Mouse (Mus musculus): ENCODE results near the gene Becn1. TPM values are rescaled to one million over a fixed set of nuclear protein-coding genes. Genes with fewer than 3 reads are reported as not detected.
A peak's percentile ranks its signal among the peaks of the same experiment; 100 is the strongest.

Gene Becn1
- polyA plus RNA-seq, 1 experiment from 2014 or later = 175 TPM

DNA sequence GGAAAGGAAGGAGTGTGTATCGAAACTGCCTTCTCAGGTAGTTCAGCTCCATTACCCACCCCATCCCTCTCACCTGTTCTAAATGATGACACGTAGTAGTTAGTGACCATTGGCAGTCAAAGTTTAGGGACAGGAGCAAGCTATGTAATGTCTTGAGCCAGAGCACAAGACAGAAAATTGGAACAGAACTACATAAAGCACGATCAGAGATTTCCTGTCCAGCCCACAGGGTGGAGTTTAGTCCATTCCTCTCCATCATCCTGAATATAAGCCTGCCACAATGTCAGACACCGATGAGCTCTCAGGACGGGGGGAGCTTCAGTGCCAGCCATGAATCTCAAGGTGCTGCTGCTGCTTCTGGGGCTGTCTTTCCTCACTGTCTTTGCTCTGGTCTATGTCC is 22.7 kb upstream of the Becn1 start, which contains the start of gene Aoc2:
TSS of gene Aoc2 (plus strand) at position 301 of the 400 bp plus-strand sequence.
- ATAC-seq = no peak
- Histone ChIP-seq H3K9ac (ENCODE audit: low read depth, low read length) (no peak within 1 kb of the TSS), H3K4me1 (ENCODE audit: control insufficient read depth, insufficient read depth, low read depth, low read length) (no peaks in the 10 kb centered on the region), H3K27me3 (replicated peaks; ENCODE audit: control insufficient read depth, insufficient read depth, low read length) (no peaks in the 10 kb centered on the region), H3K36me3 (ENCODE audit: control insufficient read depth, insufficient read depth, low read length) (peaks cover 29% of the 10 kb centered on the region), H3K4me2 (ENCODE audit: low read length) (no peak within 1 kb of the TSS), H3K9me3 (ENCODE audit: control insufficient read depth, low read length) (no peaks in the 10 kb centered on the region), H3K27ac (ENCODE audit: low read depth, low read length) (no peak within 1 kb of the TSS), H3K4me3 (ENCODE audit: low read length) (no peak within 1 kb of the TSS)
- WGBS = 92% methylated on average over 5 of the region's 5 CpGs

GRCm38 (mm10) chr11:101323609-101324008 is 21.5 kb upstream of the Becn1 start:
- no peak overlapping the region for H3K4me3 ChIP-seq (ENCODE audit: low read length)
- H3K9ac ChIP-seq (ENCODE audit: low read depth, low read length) = no peak overlapping the region
- H3K4me1 ChIP-seq (ENCODE audit: control insufficient read depth, insufficient read depth, low read depth, low read length) = no peaks in the 10 kb centered on the region
- no peak overlapping the region for H3K27ac ChIP-seq (ENCODE audit: low read depth, low read length)
- no peaks in the 10 kb centered on the region for H3K9me3 ChIP-seq (ENCODE audit: control insufficient read depth, low read length)
- H3K4me2 ChIP-seq (ENCODE audit: low read length) = no peak overlapping the region
- H3K27me3 ChIP-seq (replicated peaks; ENCODE audit: control insufficient read depth, insufficient read depth, low read length) = no peaks in the 10 kb centered on the region
- H3K36me3 ChIP-seq (ENCODE audit: control insufficient read depth, insufficient read depth, low read length) = peaks cover 33% of the 10 kb centered on the region
- 15% methylated on average over 4 of the region's 4 CpGs for WGBS
- peak; percentile 79 for ATAC-seq

GRCm38 (mm10) chr11:101316501-101316917 is 14.4 kb upstream of the Becn1 start:
- Histone ChIP-seq H3K27ac (ENCODE audit: low read depth, low read length) (peak overlapping the region; percentile 83), H3K9ac (ENCODE audit: low read depth, low read length) (peak overlapping the region; percentile 73), H3K27me3 (replicated peaks; ENCODE audit: control insufficient read depth, insufficient read depth, low read length) (no peaks in the 10 kb centered on the region), H3K4me1 (ENCODE audit: control insufficient read depth, insufficient read depth, low read depth, low read length) (peaks cover 15% of the 10 kb centered on the region), H3K4me2 (ENCODE audit: low read length) (peak overlapping the region; percentile 98), H3K36me3 (ENCODE audit: control insufficient read depth, insufficient read depth, low read length) (peaks cover 15% of the 10 kb centered on the region), H3K4me3 (ENCODE audit: low read length) (peak overlapping the region; percentile 59), H3K9me3 (ENCODE audit: control insufficient read depth, low read length) (no peaks in the 10 kb centered on the region)
- ATAC-seq = peak; percentile 66
- WGBS = under 1% methylated on average over 17 of the region's 17 CpGs

DNA sequence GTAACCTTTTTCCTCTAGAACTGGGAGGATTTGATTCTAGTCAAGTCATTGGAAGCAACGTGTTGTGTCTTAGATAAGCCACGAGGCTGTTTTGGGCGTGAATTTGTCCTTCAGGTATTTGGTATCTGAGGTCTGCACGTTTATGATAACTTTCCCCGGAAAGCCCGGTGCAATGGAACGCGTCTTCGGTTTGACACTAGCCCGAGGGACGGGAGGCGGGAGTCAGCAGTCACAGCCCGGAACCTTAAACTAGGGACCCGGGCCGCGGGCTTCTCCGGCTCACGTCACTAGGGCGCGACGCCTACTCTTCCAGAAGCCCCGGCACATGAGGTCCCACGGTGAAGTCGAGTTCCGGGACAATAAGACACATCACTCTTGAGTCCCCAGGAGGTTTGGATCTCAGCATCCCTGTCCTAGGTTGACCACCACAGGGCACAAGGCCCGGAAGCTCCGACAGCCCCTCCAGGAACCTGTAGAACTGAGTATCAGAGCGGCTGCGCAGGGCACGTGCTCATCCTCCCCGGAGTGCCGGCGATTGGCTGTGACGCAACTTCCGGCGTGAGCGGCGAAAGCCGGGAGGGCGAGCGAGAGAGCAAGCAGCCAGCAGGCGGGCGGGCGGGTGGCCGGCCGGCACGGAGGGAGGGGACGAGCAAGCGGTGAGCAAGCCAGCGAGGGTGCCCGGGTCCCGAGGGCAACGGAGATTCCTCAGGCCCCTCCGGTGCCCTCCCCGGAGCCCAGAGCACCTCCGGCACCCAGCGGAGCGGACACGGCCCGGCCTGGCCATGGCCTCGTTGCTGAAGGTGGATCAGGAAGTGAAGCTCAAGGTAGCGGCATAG is 13.8 kb upstream of the Becn1 start, which contains the start of gene Psme3:
TSS of gene Psme3 (plus strand) at position 549 of the 836 bp plus-strand sequence.
- WGBS = under 1% methylated on average over 62 of the region's 62 CpGs
- Histone ChIP-seq H3K27ac (ENCODE audit: low read depth, low read length) (peak within 1 kb of the TSS; percentile 83), H3K4me2 (ENCODE audit: low read length) (peak within 1 kb of the TSS; percentile 98), H3K9ac (ENCODE audit: low read depth, low read length) (peak within 1 kb of the TSS; percentile 73), H3K4me1 (ENCODE audit: control insufficient read depth, insufficient read depth, low read depth, low read length) (peaks cover 15% of the 10 kb centered on the region), H3K27me3 (replicated peaks; ENCODE audit: control insufficient read depth, insufficient read depth, low read length) (no peaks in the 10 kb centered on the region), H3K4me3 (ENCODE audit: low read length) (peak within 1 kb of the TSS; percentile 59), H3K36me3 (ENCODE audit: control insufficient read depth, insufficient read depth, low read length) (peaks cover 9% of the 10 kb centered on the region; the same call in 1 of the 2 replicates), H3K9me3 (ENCODE audit: control insufficient read depth, low read length) (no peaks in the 10 kb centered on the region)
- peak; percentile 95 for ATAC-seq

GRCm38 (mm10) chr11:101315082-101315650 is 13.1 kb upstream of the Becn1 start:
- Histone ChIP-seq H3K36me3 (ENCODE audit: control insufficient read depth, insufficient read depth, low read length) (peaks cover 5% of the 10 kb centered on the region; the same call in 1 of the 2 replicates), H3K9ac (ENCODE audit: low read depth, low read length) (peak overlapping the region; percentile 73), H3K4me1 (ENCODE audit: control insufficient read depth, insufficient read depth, low read depth, low read length) (peaks cover 15% of the 10 kb centered on the region), H3K27ac (ENCODE audit: low read depth, low read length) (peak overlapping the region; percentile 83), H3K4me3 (ENCODE audit: low read length) (peak overlapping the region; percentile 59), H3K27me3 (replicated peaks; ENCODE audit: control insufficient read depth, insufficient read depth, low read length) (no peaks in the 10 kb centered on the region), H3K9me3 (ENCODE audit: control insufficient read depth, low read length) (no peaks in the 10 kb centered on the region), H3K4me2 (ENCODE audit: low read length) (peak overlapping the region; percentile 98)
- WGBS = 84% methylated on average over 8 of the region's 8 CpGs
- ATAC-seq = 0 out of 2 replicates have a peak, but pooled peaks have one; percentile 11

- H3K4me1 ChIP-seq (ENCODE audit: control insufficient read depth, insufficient read depth, low read depth, low read length) = peaks cover 15% of the 10 kb centered on the region
- no peak overlapping the region for H3K4me3 ChIP-seq (ENCODE audit: low read length)
- H3K27me3 ChIP-seq (replicated peaks; ENCODE audit: control insufficient read depth, insufficient read depth, low read length) = no peaks in the 10 kb centered on the region
- no peak overlapping the region for H3K9ac ChIP-seq (ENCODE audit: low read depth, low read length)
- no peak overlapping the region for H3K27ac ChIP-seq (ENCODE audit: low read depth, low read length)
- no peak overlapping the region for H3K4me2 ChIP-seq (ENCODE audit: low read length)
- H3K9me3 ChIP-seq (ENCODE audit: control insufficient read depth, low read length) = no peaks in the 10 kb centered on the region
- ATAC-seq = no peak
- WGBS = 90% methylated on average over 1 of the region's 1 CpGs
- peaks cover 2% of the 10 kb centered on the region; the same call in 1 of the 2 replicates for H3K36me3 ChIP-seq (ENCODE audit: control insufficient read depth, insufficient read depth, low read length)
These were observed 12.5 kb upstream of the Becn1 start for GRCm38 (mm10) chr11:101314567-101314966.

- H3K4me1 ChIP-seq (ENCODE audit: control insufficient read depth, insufficient read depth, low read depth, low read length) = peaks cover 8% of the 10 kb centered on the region
- H3K4me2 ChIP-seq (ENCODE audit: low read length) = no peak overlapping the region
- H3K4me3 ChIP-seq (ENCODE audit: low read length) = no peak overlapping the region
- 71% methylated on average over 3 of the region's 3 CpGs for WGBS
- no peak for ATAC-seq
- H3K9me3 ChIP-seq (ENCODE audit: control insufficient read depth, low read length) = no peaks in the 10 kb centered on the region
- H3K9ac ChIP-seq (ENCODE audit: low read depth, low read length) = no peak overlapping the region
- no peaks in the 10 kb centered on the region for H3K36me3 ChIP-seq (ENCODE audit: control insufficient read depth, insufficient read depth, low read length)
- no peak overlapping the region for H3K27ac ChIP-seq (ENCODE audit: low read depth, low read length)
- no peaks in the 10 kb centered on the region for H3K27me3 ChIP-seq (replicated peaks; ENCODE audit: control insufficient read depth, insufficient read depth, low read length)
These were observed 10.1 kb upstream of the Becn1 start for GRCm38 (mm10) chr11:101312150-101312549.

DNA sequence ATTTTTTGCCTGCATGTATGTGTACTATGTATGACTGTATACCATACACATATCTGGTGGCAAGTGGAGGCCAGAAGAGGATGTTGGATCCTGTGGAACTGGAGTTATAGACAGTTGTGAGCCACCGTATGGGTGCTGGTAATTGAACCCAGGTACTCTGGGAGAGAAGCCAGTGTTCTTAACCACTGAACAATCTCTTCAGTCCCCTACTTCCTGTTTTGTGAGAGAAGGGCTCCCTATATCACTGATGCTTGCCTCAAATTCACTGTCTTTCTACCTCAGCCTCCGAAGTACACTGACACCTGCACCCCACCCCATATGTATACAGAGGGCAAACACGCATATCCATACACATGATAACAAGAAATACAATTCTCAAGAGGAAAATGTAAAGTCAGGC is 9.0 kb upstream of the Becn1 start:
- Histone ChIP-seq H3K9me3 (ENCODE audit: control insufficient read depth, low read length) (no peaks in the 10 kb centered on the region), H3K27me3 (replicated peaks; ENCODE audit: control insufficient read depth, insufficient read depth, low read length) (no peaks in the 10 kb centered on the region; the same call in 1 of the 2 replicates), H3K9ac (ENCODE audit: low read depth, low read length) (no peak overlapping the region), H3K36me3 (ENCODE audit: control insufficient read depth, insufficient read depth, low read length) (no peaks in the 10 kb centered on the region), H3K4me3 (ENCODE audit: low read length) (no peak overlapping the region), H3K4me1 (ENCODE audit: control insufficient read depth, insufficient read depth, low read depth, low read length) (peaks cover 2% of the 10 kb centered on the region; the same call in 1 of the 2 replicates), H3K4me2 (ENCODE audit: low read length) (no peak overlapping the region), H3K27ac (ENCODE audit: low read depth, low read length) (no peak overlapping the region)
- no peak for ATAC-seq
- WGBS = 87% methylated on average over 3 of the region's 3 CpGs

DNA sequence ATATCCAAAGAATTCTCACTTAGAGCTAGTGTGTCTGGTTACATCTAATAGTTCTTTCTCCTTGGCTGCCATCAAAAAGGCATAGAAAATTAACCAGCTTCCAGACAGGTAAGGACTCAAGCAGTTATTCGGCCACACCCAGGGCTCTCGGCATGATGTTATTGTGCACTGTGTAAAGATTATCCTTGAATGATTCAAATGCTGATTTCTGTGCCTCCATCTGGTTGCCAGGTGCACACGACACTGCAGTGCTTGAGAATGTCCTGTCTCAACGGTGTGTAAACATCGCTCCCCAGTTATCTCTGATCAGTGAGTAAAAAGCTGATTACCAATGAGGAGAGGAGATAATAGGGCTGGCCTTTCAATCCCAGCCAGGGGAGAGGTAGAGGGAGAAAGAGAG is 5.7 kb upstream of the Becn1 start:
- H3K9ac ChIP-seq (ENCODE audit: low read depth, low read length) = no peak overlapping the region
- no peaks in the 10 kb centered on the region for H3K9me3 ChIP-seq (ENCODE audit: control insufficient read depth, low read length)
- H3K27ac ChIP-seq (ENCODE audit: low read depth, low read length) = no peak overlapping the region
- no peaks in the 10 kb centered on the region for H3K36me3 ChIP-seq (ENCODE audit: control insufficient read depth, insufficient read depth, low read length)
- H3K4me1 ChIP-seq (ENCODE audit: control insufficient read depth, insufficient read depth, low read depth, low read length) = no peaks in the 10 kb centered on the region
- WGBS = 39% methylated on average over 5 of the region's 5 CpGs
- no peaks in the 10 kb centered on the region; the same call in 1 of the 2 replicates for H3K27me3 ChIP-seq (replicated peaks; ENCODE audit: control insufficient read depth, insufficient read depth, low read length)
- no peak overlapping the region for H3K4me3 ChIP-seq (ENCODE audit: low read length)
- H3K4me2 ChIP-seq (ENCODE audit: low read length) = no peak overlapping the region
- ATAC-seq = no peak
